Mouse (Mus musculus): ENCODE results near the gene 4930432M17Rik. TPM values are rescaled to one million over a fixed set of nuclear protein-coding genes. Genes with fewer than 3 reads are reported as not detected.

The 4930432M17Rik gene
- polyA plus RNA-seq, 1 experiment from 2014 or later = not detected

DNA sequence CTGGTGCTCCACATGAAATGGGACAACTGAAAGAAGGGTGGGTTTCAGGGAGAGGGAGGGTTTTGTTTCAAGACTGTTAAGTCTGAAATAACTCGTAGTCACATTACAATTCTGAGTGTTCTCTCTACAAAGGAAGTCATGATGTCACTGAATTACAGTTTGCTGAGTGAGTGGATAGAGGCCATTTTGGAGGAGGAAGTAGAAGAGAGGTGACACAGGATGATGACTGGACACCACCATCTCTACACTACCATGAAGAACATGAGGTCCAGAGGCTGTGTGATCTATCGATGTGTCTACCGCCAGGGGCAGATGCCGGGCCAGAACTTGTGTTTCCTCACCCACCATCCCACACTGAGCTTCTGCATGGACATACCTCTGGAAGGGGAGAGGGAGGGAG, 13.6 kb upstream of the 4930432M17Rik start:
- Histone ChIP-seq H3K27me3 (replicated peaks; ENCODE audit: control insufficient read depth, insufficient read depth, low read length) (no peaks in the 10 kb centered on the region), H3K4me2 (ENCODE audit: low read length) (no peak overlapping the region), H3K27ac (ENCODE audit: low read depth, low read length) (no peak overlapping the region), H3K4me1 (ENCODE audit: control insufficient read depth, insufficient read depth, low read depth, low read length) (no peaks in the 10 kb centered on the region), H3K4me3 (ENCODE audit: low read length) (no peak overlapping the region), H3K9ac (ENCODE audit: low read depth, low read length) (no peak overlapping the region), H3K36me3 (ENCODE audit: control insufficient read depth, insufficient read depth, low read length) (no peaks in the 10 kb centered on the region), H3K9me3 (ENCODE audit: control insufficient read depth, low read length) (no peaks in the 10 kb centered on the region)
- no peak for ATAC-seq
- 91% methylated on average over 4 of the region's 4 CpGs for WGBS

DNA sequence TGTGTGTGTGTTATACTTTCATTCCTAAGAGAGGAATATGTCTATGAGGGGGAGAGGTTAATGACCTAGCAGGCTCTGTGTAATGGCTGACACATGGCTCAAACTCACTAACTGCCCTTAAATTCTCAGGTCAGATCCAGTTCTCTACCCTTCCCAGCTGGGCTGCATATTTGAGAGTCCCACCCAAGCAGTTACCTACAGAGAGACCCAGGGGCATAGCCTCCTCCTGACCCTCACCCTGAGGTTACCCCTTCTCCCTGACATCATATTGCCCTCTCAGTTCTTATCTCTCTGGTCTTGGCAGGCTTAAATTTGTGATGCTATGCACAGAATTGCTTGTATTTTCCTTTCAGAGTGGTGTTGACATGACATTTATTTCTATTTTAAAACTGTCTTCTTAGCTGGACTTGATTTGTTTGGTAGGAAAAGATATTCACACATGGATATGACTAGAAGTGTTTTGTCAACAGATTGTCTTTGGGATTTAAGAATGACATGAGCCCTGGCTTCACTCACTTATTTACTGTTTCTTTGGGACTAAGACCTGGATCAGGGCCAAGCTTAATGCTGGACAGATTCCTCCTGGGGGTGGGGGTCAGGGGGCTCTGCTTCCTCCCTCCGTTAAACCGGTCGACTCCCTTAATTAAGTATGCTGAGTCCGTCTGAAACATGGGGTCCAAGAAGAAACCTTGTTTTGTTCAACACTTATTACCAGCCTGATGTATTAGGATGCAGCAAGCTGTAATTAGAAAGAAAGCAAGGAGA, 7.7 kb upstream of the 4930432M17Rik start:
- Histone ChIP-seq H3K9me3 (ENCODE audit: control insufficient read depth, low read length) (no peaks in the 10 kb centered on the region), H3K27ac (ENCODE audit: low read depth, low read length) (no peak overlapping the region), H3K4me1 (ENCODE audit: control insufficient read depth, insufficient read depth, low read depth, low read length) (no peaks in the 10 kb centered on the region), H3K9ac (ENCODE audit: low read depth, low read length) (no peak overlapping the region), H3K27me3 (replicated peaks; ENCODE audit: control insufficient read depth, insufficient read depth, low read length) (no peaks in the 10 kb centered on the region), H3K36me3 (ENCODE audit: control insufficient read depth, insufficient read depth, low read length) (no peaks in the 10 kb centered on the region), H3K4me3 (ENCODE audit: low read length) (no peak overlapping the region), H3K4me2 (ENCODE audit: low read length) (no peak overlapping the region)
- 30% methylated on average over 4 of the region's 4 CpGs for WGBS
- ATAC-seq = no peak

DNA sequence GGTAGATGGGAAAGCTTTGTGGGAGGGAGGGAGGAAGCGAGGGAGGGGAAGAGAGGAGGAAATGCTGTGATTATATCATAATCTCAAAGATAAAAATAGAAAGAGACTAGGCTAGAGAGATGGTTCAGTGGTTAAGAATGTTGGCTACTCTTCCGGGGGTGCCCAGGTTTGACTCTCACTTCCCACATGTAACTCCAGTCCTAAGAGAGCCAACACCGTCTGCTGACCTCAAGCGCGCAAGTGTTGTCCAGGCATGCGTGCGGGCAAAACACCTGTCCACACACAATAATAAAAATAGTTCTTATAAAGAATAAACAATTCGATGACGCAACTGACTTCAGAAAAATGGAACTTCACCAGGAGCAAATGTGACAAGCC, 7.1 kb upstream of the 4930432M17Rik start:
- Histone ChIP-seq H3K4me1 (ENCODE audit: control insufficient read depth, insufficient read depth, low read depth, low read length) (no peaks in the 10 kb centered on the region), H3K36me3 (ENCODE audit: control insufficient read depth, insufficient read depth, low read length) (no peaks in the 10 kb centered on the region), H3K27me3 (replicated peaks; ENCODE audit: control insufficient read depth, insufficient read depth, low read length) (no peaks in the 10 kb centered on the region), H3K4me2 (ENCODE audit: low read length) (no peak overlapping the region), H3K27ac (ENCODE audit: low read depth, low read length) (no peak overlapping the region), H3K9ac (ENCODE audit: low read depth, low read length) (no peak overlapping the region), H3K4me3 (ENCODE audit: low read length) (no peak overlapping the region), H3K9me3 (ENCODE audit: control insufficient read depth, low read length) (no peaks in the 10 kb centered on the region)
- ATAC-seq = no peak
- 92% methylated on average over 9 of the region's 9 CpGs for WGBS

DNA sequence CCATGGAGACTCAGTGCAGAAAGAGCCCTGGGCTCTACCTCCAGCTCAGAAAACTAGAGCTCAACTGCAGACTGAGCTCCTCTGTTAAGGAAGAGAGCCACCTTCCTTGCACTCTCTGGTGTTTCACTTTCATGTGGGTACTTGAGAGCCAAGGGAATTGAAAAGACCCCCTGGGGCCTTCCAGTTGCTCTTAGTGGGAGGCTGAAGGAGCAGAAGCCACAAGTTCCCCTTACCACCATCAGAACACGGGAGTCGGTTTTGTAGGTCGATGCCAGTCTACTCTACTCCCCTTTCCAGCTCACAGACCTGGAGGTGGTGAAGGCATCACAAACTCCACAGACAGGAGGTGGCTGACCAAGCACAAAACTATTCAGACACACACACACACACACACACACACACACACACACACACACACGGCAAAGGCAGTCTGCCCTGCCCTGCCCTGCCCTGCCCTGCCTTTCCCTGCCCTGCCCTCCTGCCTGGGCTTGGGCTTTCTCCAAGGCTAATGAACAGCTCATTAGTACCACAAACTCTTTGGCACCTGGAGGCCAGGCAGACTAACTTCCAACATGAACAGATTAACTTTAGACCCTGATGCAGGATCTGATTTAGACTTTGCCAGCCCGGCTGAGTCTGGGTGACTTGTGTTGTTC, 1.7 kb downstream of the 4930432M17Rik start:
- Histone ChIP-seq H3K4me2 (ENCODE audit: low read length) (no peak overlapping the region), H3K9me3 (ENCODE audit: control insufficient read depth, low read length) (no peaks in the 10 kb centered on the region), H3K4me3 (ENCODE audit: low read length) (no peak overlapping the region), H3K27ac (ENCODE audit: low read depth, low read length) (no peak overlapping the region), H3K9ac (ENCODE audit: low read depth, low read length) (no peak overlapping the region), H3K4me1 (ENCODE audit: control insufficient read depth, insufficient read depth, low read depth, low read length) (no peaks in the 10 kb centered on the region), H3K27me3 (replicated peaks; ENCODE audit: control insufficient read depth, insufficient read depth, low read length) (no peaks in the 10 kb centered on the region), H3K36me3 (ENCODE audit: control insufficient read depth, insufficient read depth, low read length) (no peaks in the 10 kb centered on the region)
- no peak for ATAC-seq
- 92% methylated on average over 4 of the region's 5 CpGs for WGBS

DNA sequence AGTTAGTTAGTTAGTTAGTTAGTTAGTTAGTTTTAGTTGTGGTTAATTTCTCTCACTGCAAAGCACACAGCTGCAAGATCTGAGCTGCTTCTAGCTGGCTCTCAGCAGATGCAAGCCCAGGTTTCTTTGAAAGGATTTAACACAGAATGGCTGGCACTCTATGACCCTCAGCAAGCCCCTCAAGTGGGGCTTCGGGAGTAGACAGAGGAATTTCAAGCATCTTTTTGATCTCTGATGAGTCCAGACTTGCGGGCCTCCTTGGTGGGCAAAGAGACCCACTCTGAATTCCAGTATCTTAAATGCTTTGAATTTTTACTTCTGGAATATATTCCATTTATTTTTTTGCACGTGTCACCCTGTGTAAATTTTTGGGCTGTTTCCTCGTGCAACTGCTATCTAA, 8.4 kb downstream of the 4930432M17Rik start:
- Histone ChIP-seq H3K27ac (ENCODE audit: low read depth, low read length) (no peak overlapping the region), H3K27me3 (replicated peaks; ENCODE audit: control insufficient read depth, insufficient read depth, low read length) (no peaks in the 10 kb centered on the region), H3K4me1 (ENCODE audit: control insufficient read depth, insufficient read depth, low read depth, low read length) (no peaks in the 10 kb centered on the region), H3K4me3 (ENCODE audit: low read length) (no peak overlapping the region), H3K9ac (ENCODE audit: low read depth, low read length) (no peak overlapping the region), H3K36me3 (ENCODE audit: control insufficient read depth, insufficient read depth, low read length) (no peaks in the 10 kb centered on the region), H3K4me2 (ENCODE audit: low read length) (no peak overlapping the region), H3K9me3 (ENCODE audit: control insufficient read depth, low read length) (no peaks in the 10 kb centered on the region)
- no peak for ATAC-seq
- WGBS = 54% methylated on average over 4 of the region's 4 CpGs

DNA sequence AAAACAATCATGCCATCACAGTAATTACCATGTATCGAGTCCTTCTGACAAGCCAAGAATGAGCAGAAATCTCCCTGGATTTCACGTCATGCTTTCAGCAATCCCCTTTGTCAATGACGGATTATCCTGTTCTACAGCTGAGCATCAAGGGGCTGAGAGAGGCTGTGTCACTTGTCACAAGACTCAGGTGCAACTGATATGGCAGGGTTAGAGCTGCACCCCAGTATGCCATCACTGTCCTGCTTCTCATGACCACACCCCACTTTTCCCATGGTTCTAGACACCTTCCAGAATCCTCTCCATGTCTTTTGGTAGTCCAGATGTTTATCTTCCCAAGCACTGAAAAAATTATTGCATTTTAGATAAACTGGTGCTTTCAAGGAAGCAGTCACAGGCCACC, 8.9 kb downstream of the 4930432M17Rik start:
- Histone ChIP-seq H3K4me3 (ENCODE audit: low read length) (no peak overlapping the region), H3K9me3 (ENCODE audit: control insufficient read depth, low read length) (no peaks in the 10 kb centered on the region), H3K4me1 (ENCODE audit: control insufficient read depth, insufficient read depth, low read depth, low read length) (no peaks in the 10 kb centered on the region), H3K4me2 (ENCODE audit: low read length) (no peak overlapping the region), H3K27me3 (replicated peaks; ENCODE audit: control insufficient read depth, insufficient read depth, low read length) (no peaks in the 10 kb centered on the region), H3K27ac (ENCODE audit: low read depth, low read length) (no peak overlapping the region), H3K36me3 (ENCODE audit: control insufficient read depth, insufficient read depth, low read length) (no peaks in the 10 kb centered on the region), H3K9ac (ENCODE audit: low read depth, low read length) (no peak overlapping the region)
- no peak for ATAC-seq
- 40% methylated on average over 3 of the region's 3 CpGs for WGBS

DNA sequence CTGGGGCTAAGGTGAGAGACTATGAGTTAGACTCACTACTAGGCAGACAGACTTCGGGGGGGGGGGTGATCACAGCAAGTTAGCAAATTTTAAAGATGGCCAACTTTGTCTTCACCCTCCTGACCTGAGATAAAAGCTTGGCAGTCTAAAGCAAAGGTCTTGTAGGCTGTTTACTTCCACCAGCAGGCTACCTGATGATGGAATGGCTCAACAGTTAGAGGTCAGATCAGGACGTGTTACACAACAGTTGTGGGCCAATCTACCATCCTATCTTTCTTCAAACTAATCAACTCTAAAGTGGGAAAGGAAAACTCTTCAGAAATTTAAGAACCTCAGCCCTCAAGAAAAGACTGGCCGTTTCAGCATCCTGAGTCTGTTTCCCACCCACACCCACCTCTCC, 9.6 kb downstream of the 4930432M17Rik start:
- Histone ChIP-seq H3K4me3 (ENCODE audit: low read length) (no peak overlapping the region), H3K9ac (ENCODE audit: low read depth, low read length) (no peak overlapping the region), H3K4me1 (ENCODE audit: control insufficient read depth, insufficient read depth, low read depth, low read length) (no peaks in the 10 kb centered on the region), H3K4me2 (ENCODE audit: low read length) (no peak overlapping the region), H3K27me3 (replicated peaks; ENCODE audit: control insufficient read depth, insufficient read depth, low read length) (no peaks in the 10 kb centered on the region), H3K9me3 (ENCODE audit: control insufficient read depth, low read length) (no peaks in the 10 kb centered on the region), H3K36me3 (ENCODE audit: control insufficient read depth, insufficient read depth, low read length) (no peaks in the 10 kb centered on the region), H3K27ac (ENCODE audit: low read depth, low read length) (no peak overlapping the region)
- 87% methylated on average over 3 of the region's 3 CpGs for WGBS
- no peak for ATAC-seq

DNA sequence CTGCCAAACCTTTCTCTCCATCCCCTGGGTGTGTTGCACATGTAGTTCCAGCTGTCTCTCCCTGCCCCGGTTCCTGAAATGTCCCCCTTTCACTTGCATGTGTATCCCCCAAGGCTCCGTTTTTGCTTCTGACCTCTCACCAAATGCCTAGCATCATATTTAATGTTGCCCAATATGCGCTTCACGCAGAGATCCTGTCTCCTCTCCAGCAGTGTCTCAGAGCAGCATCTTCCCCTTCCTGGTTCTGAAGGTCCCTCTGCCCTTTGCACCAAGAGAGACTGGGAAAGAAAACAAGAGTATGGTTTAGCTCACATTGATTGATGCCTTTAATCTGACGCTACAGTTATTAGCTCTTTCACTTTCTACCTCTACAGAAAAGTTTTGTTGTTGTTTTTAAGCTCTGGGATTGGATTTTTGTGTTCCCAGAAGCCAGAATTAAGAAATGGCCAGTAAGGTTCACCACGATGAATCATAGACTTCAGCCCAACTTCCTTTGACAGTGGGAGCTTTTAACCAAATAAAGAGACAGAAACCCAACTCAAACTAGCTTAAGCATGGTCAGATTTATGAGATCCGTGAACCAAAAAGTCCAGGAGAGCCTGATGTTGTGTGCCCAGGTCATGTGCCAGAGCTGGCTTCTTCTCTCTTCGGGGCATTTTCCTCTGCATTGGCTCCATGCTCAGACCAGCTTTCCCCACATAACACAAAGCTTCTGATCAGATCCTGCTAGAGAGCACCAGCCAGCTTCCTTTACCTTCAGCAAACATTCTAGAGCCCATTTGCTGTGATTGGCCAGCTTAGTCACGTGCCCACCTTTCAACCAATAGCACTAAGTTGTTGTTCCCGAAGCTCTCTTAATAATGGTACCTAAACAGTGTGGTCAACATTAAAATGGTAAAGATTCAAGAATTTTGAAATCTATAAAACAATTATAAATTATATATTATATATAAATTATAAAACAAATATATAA, 12.2 kb downstream of the 4930432M17Rik start:
- Histone ChIP-seq H3K9ac (ENCODE audit: low read depth, low read length) (no peak overlapping the region), H3K4me2 (ENCODE audit: low read length) (no peak overlapping the region), H3K4me1 (ENCODE audit: control insufficient read depth, insufficient read depth, low read depth, low read length) (no peaks in the 10 kb centered on the region), H3K27me3 (replicated peaks; ENCODE audit: control insufficient read depth, insufficient read depth, low read length) (no peaks in the 10 kb centered on the region), H3K9me3 (ENCODE audit: control insufficient read depth, low read length) (no peaks in the 10 kb centered on the region), H3K36me3 (ENCODE audit: control insufficient read depth, insufficient read depth, low read length) (no peaks in the 10 kb centered on the region), H3K27ac (ENCODE audit: low read depth, low read length) (no peak overlapping the region), H3K4me3 (ENCODE audit: low read length) (no peak overlapping the region)
- no peak for ATAC-seq
- 83% methylated on average over 10 of the region's 10 CpGs for WGBS

DNA sequence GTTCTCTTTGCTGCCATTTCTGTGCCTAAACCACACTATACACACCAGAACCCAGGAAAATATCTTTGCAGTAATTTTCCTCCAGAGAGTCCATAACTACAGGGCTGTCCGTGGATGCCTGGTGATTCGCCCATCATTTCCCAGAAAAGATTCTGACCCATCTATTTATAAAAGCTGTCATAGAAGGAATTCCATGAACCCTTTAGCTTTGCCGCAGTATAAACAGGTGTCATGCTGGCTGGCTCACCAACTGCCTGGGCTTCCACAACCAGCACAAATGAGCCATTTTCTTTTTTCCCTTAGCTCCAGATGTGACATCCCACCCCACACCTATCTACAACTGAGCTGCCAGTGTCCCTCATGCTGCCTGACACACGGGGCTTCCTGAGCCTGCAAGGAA, 14.0 kb downstream of the 4930432M17Rik start:
- H3K4me3 ChIP-seq (ENCODE audit: low read length) = no peak overlapping the region
- no peaks in the 10 kb centered on the region for H3K9me3 ChIP-seq (ENCODE audit: control insufficient read depth, low read length)
- H3K4me1 ChIP-seq (ENCODE audit: control insufficient read depth, insufficient read depth, low read depth, low read length) = no peaks in the 10 kb centered on the region
- no peaks in the 10 kb centered on the region for H3K36me3 ChIP-seq (ENCODE audit: control insufficient read depth, insufficient read depth, low read length)
- H3K27me3 ChIP-seq (replicated peaks; ENCODE audit: control insufficient read depth, insufficient read depth, low read length) = no peaks in the 10 kb centered on the region
- 71% methylated on average over 4 of the region's 4 CpGs for WGBS
- ATAC-seq = no peak
- no peak overlapping the region for H3K9ac ChIP-seq (ENCODE audit: low read depth, low read length)
- H3K4me2 ChIP-seq (ENCODE audit: low read length) = no peak overlapping the region
- H3K27ac ChIP-seq (ENCODE audit: low read depth, low read length) = no peak overlapping the region

Data from hindbrain, embryonic 16.5 days (tissue).